Mouse (Mus musculus): ENCODE measurements around the gene Stat1.

DNA sequence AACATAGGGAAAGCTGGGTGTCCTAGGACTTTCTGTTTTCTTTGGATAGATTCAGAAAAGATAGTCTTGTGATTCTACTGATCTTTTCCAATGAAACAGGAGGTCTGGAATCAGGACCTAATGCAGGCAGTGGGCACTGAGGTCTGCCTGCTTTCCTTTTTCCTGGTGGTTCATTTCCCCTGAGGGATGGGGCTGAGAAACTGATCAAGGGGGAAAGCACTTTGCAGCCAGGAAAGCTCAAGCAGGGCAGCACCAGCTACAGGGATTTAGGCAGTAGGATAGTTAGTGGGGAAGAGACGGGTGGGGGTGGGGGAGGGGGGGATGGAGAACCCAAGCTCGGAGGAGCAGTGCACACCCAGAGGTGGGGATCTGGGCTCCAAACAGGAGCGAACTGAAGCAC, 33.7 kb downstream of the Stat1 start:
- TF ChIP-seq CTCF (conservative IDR thresholded peaks at IDR 0.05; ENCODE audit: low read length) (no peak), POU5F1 (IDR thresholded peaks at IDR 0.05; ENCODE audit: borderline replicate concordance, low read length) (no peak)
